Mouse (Mus musculus): ENCODE results near the gene Lasp1.

Gene Lasp1

DNA sequence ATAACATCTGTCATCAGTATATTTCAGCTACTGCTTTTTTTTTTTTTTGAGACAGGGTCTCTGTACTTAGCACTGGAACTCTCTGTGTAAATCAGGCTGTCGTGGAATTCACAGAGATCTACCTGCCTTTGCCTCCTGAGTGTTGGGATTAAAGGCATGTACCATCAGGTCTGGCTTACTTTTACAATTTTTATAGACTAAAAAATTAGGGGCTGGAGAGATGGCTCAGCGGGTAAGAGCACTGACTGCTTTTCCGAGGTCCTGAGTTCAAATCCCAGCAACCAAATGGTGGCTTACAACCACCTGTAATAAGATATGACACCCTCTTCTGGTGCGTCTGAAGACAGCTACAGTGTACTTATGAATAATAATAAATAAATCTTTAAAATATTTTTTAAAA is 81.6 kb downstream of the Lasp1 start:
- DNase-seq = no peak

GRCm38 (mm10) chr11:97883542-97883917 is 84.7 kb downstream of the Lasp1 start:
- DNase-seq = peak; percentile 69

- DNase-seq = peak; percentile 98
Measured at GRCm38 (mm10) chr11:97883918-97884600, 85.3 kb downstream of the Lasp1 start, which contains the start of gene Fbxo47. Fbxo47 (minus strand) TSS chr11:97884154.

DNA sequence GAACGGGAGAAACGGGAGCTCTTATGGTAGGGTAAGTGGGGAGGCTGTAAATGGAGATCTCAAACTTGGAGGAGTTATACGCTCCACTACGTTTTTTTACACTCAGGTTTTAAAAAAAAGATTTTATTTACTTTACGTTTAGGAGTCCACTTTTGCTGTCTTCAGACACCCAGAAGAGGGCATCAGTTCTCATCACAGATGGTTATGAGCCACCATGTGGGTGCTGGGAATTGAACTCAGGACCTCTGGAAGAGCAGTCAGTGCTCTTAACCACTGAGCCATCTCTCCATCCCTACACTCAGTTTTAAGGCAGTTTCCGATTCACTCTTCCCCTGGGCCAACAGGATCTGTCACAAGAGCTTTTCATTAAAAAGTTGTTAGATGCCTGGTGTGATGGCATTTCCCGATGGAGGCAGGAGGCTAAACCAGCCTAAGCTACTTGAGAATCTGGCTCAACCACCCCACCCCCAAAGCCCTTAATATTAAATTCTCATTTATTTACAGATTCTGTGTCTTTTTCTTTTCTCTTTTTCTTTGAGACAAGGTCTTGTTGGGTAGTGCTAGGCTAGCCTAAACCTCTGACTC is 85.9 kb downstream of the Lasp1 start:
- no peak for DNase-seq

- no peak for DNase-seq
Measured at GRCm38 (mm10) chr11:97885296-97885915, 86.6 kb downstream of the Lasp1 start.

All from kidney, adult 11 months (tissue).